Mouse (Mus musculus): ENCODE measurements around the gene Dram1. TPM values are rescaled to one million over a fixed set of nuclear protein-coding genes. Genes with fewer than 3 reads are reported as not detected.
A peak's percentile ranks its signal among the peaks of the same experiment; 100 is the strongest.

Dram1 gene
- polyA plus RNA-seq, 1 experiment from 2014 or later = 0.49 TPM

DNA sequence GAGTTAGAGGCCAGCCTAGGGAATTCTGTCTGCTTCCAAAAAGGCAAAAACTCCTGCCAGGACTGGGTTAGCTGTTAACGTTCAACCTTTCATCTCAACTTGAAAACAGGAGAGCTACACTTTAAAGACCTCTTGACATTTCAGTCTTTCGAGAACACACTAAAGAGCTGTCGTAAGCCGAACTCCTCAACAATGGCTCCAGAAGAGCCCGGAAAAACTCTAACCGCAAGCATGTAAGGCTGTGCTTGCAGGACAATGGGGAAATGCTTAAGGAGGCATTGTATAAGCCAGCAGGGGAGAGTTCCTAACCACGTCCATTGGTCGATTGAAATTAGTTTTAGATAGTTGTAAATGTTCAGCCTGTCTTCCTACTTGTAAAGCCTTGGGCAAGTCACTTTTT, 29.1 kb downstream of the Dram1 start:
- no peak for ATAC-seq (replicated peaks; ENCODE audit: low FRiP score)
- Histone ChIP-seq H3K4me2 (ENCODE audit: low read depth, low read length, severe bottlenecking) (no peak overlapping the region), H3K27me3 (ENCODE audit: control insufficient read depth, insufficient read depth, low read length) (no peaks in the 10 kb centered on the region), H3K36me3 (ENCODE audit: control insufficient read depth, insufficient read depth, low read length) (no peaks in the 10 kb centered on the region), H3K9ac (ENCODE audit: low read length) (no peak overlapping the region), H3K27ac (ENCODE audit: low read depth, low read length) (no peak overlapping the region), H3K4me3 (ENCODE audit: low read depth, low read length) (no peak overlapping the region), H3K9me3 (ENCODE audit: control insufficient read depth, low read length) (no peaks in the 10 kb centered on the region), H3K4me1 (replicated peaks; ENCODE audit: control insufficient read depth, insufficient read depth, low read length) (no peaks in the 10 kb centered on the region)
- no peak for DNase-seq (ENCODE audit: low spot score)
- WGBS = 8% methylated on average over 8 of the region's 8 CpGs

GRCm38 (mm10) chr10:88346454-88347245, 32.2 kb downstream of the Dram1 start:
- 80% methylated on average over 12 of the region's 12 CpGs for WGBS
- H3K9ac ChIP-seq (ENCODE audit: low read length) = no peak overlapping the region
- no peak overlapping the region for H3K27ac ChIP-seq (ENCODE audit: low read depth, low read length)
- no peaks in the 10 kb centered on the region for H3K27me3 ChIP-seq (ENCODE audit: control insufficient read depth, insufficient read depth, low read length)
- no peaks in the 10 kb centered on the region for H3K36me3 ChIP-seq (ENCODE audit: control insufficient read depth, insufficient read depth, low read length)
- H3K9me3 ChIP-seq (ENCODE audit: control insufficient read depth, low read length) = no peaks in the 10 kb centered on the region
- DNase-seq (ENCODE audit: low spot score) (no peak), ATAC-seq (replicated peaks; ENCODE audit: low FRiP score) (no peak)
- H3K4me2 ChIP-seq (ENCODE audit: low read depth, low read length, severe bottlenecking) = no peak overlapping the region
- H3K4me1 ChIP-seq (replicated peaks; ENCODE audit: control insufficient read depth, insufficient read depth, low read length) = no peaks in the 10 kb centered on the region
- H3K4me3 ChIP-seq (ENCODE audit: low read depth, low read length) = no peak overlapping the region

- DNase-seq (ENCODE audit: low spot score) (no peak), ATAC-seq (replicated peaks; ENCODE audit: low FRiP score) (no peak)
- Histone ChIP-seq H3K9me3 (ENCODE audit: control insufficient read depth, low read length) (no peaks in the 10 kb centered on the region), H3K4me3 (ENCODE audit: low read depth, low read length) (no peak overlapping the region), H3K27me3 (ENCODE audit: control insufficient read depth, insufficient read depth, low read length) (no peaks in the 10 kb centered on the region), H3K27ac (ENCODE audit: low read depth, low read length) (no peak overlapping the region), H3K4me1 (replicated peaks; ENCODE audit: control insufficient read depth, insufficient read depth, low read length) (no peaks in the 10 kb centered on the region), H3K4me2 (ENCODE audit: low read depth, low read length, severe bottlenecking) (no peak overlapping the region), H3K9ac (ENCODE audit: low read length) (no peak overlapping the region), H3K36me3 (ENCODE audit: control insufficient read depth, insufficient read depth, low read length) (no peaks in the 10 kb centered on the region)
- WGBS = 57% methylated on average over 11 of the region's 11 CpGs
These were observed 32.9 kb downstream of the Dram1 start for GRCm38 (mm10) chr10:88345899-88346401.

- H3K27me3 ChIP-seq (ENCODE audit: control insufficient read depth, insufficient read depth, low read length) = no peaks in the 10 kb centered on the region
- H3K4me3 ChIP-seq (ENCODE audit: low read depth, low read length) = no peak overlapping the region
- WGBS = 91% methylated on average over 6 of the region's 6 CpGs
- no peaks in the 10 kb centered on the region for H3K36me3 ChIP-seq (ENCODE audit: control insufficient read depth, insufficient read depth, low read length)
- ATAC-seq (replicated peaks; ENCODE audit: low FRiP score) (no peak), DNase-seq (ENCODE audit: low spot score) (no peak)
- no peak overlapping the region for H3K9ac ChIP-seq (ENCODE audit: low read length)
- no peak overlapping the region for H3K27ac ChIP-seq (ENCODE audit: low read depth, low read length)
- no peaks in the 10 kb centered on the region for H3K4me1 ChIP-seq (replicated peaks; ENCODE audit: control insufficient read depth, insufficient read depth, low read length)
- H3K4me2 ChIP-seq (ENCODE audit: low read depth, low read length, severe bottlenecking) = no peak overlapping the region
- H3K9me3 ChIP-seq (ENCODE audit: control insufficient read depth, low read length) = no peaks in the 10 kb centered on the region
These were observed 37.5 kb downstream of the Dram1 start for GRCm38 (mm10) chr10:88341368-88341767.

DNA sequence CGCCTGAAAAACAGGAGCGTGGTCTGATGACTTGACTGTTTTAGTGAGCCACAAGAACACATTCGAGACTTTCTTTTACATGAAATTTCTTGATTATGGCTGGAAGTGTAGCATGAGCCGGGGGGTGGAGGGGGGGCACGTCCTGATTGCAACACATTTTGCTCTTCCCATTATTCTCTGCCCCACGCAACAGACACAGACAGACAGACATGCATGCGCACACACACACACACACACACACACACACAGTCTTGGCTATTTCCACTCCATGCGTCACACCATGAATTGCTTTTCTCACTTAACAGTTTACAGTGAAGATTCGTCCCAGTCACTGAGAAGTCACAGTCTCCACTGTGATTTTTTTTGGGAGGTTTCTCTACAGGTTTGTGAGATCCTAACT, 38.2 kb downstream of the Dram1 start:
- Histone ChIP-seq H3K27ac (ENCODE audit: low read depth, low read length) (no peak overlapping the region), H3K27me3 (ENCODE audit: control insufficient read depth, insufficient read depth, low read length) (no peaks in the 10 kb centered on the region), H3K9me3 (ENCODE audit: control insufficient read depth, low read length) (no peaks in the 10 kb centered on the region), H3K4me1 (replicated peaks; ENCODE audit: control insufficient read depth, insufficient read depth, low read length) (no peaks in the 10 kb centered on the region), H3K36me3 (ENCODE audit: control insufficient read depth, insufficient read depth, low read length) (no peaks in the 10 kb centered on the region), H3K4me3 (ENCODE audit: low read depth, low read length) (no peak overlapping the region), H3K4me2 (ENCODE audit: low read depth, low read length, severe bottlenecking) (no peak overlapping the region), H3K9ac (ENCODE audit: low read length) (no peak overlapping the region)
- WGBS = 92% methylated on average over 9 of the region's 9 CpGs
- no peak for ATAC-seq (replicated peaks; ENCODE audit: low FRiP score)
- DNase-seq (ENCODE audit: low spot score) = no peak

- H3K9ac ChIP-seq (ENCODE audit: low read length) = no peak overlapping the region
- H3K27ac ChIP-seq (ENCODE audit: low read depth, low read length) = no peak overlapping the region
- no peaks in the 10 kb centered on the region for H3K36me3 ChIP-seq (ENCODE audit: control insufficient read depth, insufficient read depth, low read length)
- no peaks in the 10 kb centered on the region for H3K9me3 ChIP-seq (ENCODE audit: control insufficient read depth, low read length)
- no peak overlapping the region for H3K4me3 ChIP-seq (ENCODE audit: low read depth, low read length)
- DNase-seq (ENCODE audit: low spot score) (no peak), ATAC-seq (replicated peaks; ENCODE audit: low FRiP score) (no peak)
- WGBS = 40% methylated on average over 5 of the region's 5 CpGs
- H3K27me3 ChIP-seq (ENCODE audit: control insufficient read depth, insufficient read depth, low read length) = no peaks in the 10 kb centered on the region
- H3K4me2 ChIP-seq (ENCODE audit: low read depth, low read length, severe bottlenecking) = no peak overlapping the region
- H3K4me1 ChIP-seq (replicated peaks; ENCODE audit: control insufficient read depth, insufficient read depth, low read length) = no peaks in the 10 kb centered on the region
These were observed 48.2 kb downstream of the Dram1 start for GRCm38 (mm10) chr10:88330695-88331094.

DNA sequence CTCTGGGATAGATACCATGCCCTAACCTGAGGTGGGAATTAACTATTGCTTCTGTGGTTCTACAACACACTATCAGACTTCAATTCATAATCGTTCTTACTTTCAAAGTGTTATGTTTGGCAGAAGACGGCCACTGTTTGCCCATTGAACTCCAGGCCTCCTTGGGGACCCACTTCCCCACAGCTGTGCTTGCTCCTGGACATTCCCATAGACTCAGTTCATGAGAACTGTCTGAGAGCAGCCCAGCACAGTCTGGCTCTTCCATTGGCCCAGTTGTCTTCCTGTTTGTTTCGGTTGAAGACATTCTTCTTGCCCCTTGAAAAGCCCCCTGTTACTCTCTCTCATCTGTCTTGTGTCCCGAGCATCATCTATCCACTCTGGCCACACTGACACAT, 50.8 kb downstream of the Dram1 start:
- Histone ChIP-seq H3K9me3 (ENCODE audit: control insufficient read depth, low read length) (no peaks in the 10 kb centered on the region), H3K4me1 (replicated peaks; ENCODE audit: control insufficient read depth, insufficient read depth, low read length) (no peaks in the 10 kb centered on the region), H3K9ac (ENCODE audit: low read length) (no peak overlapping the region), H3K27ac (ENCODE audit: low read depth, low read length) (no peak overlapping the region), H3K4me2 (ENCODE audit: low read depth, low read length, severe bottlenecking) (no peak overlapping the region), H3K36me3 (ENCODE audit: control insufficient read depth, insufficient read depth, low read length) (no peaks in the 10 kb centered on the region), H3K4me3 (ENCODE audit: low read depth, low read length) (no peak overlapping the region), H3K27me3 (ENCODE audit: control insufficient read depth, insufficient read depth, low read length) (no peaks in the 10 kb centered on the region)
- DNase-seq (ENCODE audit: low spot score) = no peak
- 74% methylated on average over 4 of the region's 4 CpGs for WGBS
- ATAC-seq (replicated peaks; ENCODE audit: low FRiP score) = no peak

- Histone ChIP-seq H3K4me3 (ENCODE audit: low read depth, low read length) (no peak overlapping the region), H3K27ac (ENCODE audit: low read depth, low read length) (no peak overlapping the region), H3K4me2 (ENCODE audit: low read depth, low read length, severe bottlenecking) (peak overlapping the region; percentile 35; the same call in 1 of the 2 replicates), H3K4me1 (replicated peaks; ENCODE audit: control insufficient read depth, insufficient read depth, low read length) (no peaks in the 10 kb centered on the region), H3K9ac (ENCODE audit: low read length) (no peak overlapping the region), H3K27me3 (ENCODE audit: control insufficient read depth, insufficient read depth, low read length) (no peaks in the 10 kb centered on the region), H3K36me3 (ENCODE audit: control insufficient read depth, insufficient read depth, low read length) (no peaks in the 10 kb centered on the region), H3K9me3 (ENCODE audit: control insufficient read depth, low read length) (no peaks in the 10 kb centered on the region)
- peak; percentile 73 for ATAC-seq (replicated peaks; ENCODE audit: low FRiP score)
- DNase-seq (ENCODE audit: low spot score) = peak; percentile 78
- 50% methylated on average over 11 of the region's 11 CpGs for WGBS
These were observed 51.5 kb downstream of the Dram1 start for GRCm38 (mm10) chr10:88327160-88328055.
